Mouse (Mus musculus): Measurements from ENCODE around the gene Rab11b.

Gene Rab11b

GRCm38 (mm10) chr17:33760255-33761165, at the start of gene Rab11b:
Rab11b (minus strand) TSS chr17:33760530.
- DNase-seq (ENCODE audit: low read depth in 2 of 2, low spot score in 2 of 2): peak; percentile 98 to 99

DNA sequence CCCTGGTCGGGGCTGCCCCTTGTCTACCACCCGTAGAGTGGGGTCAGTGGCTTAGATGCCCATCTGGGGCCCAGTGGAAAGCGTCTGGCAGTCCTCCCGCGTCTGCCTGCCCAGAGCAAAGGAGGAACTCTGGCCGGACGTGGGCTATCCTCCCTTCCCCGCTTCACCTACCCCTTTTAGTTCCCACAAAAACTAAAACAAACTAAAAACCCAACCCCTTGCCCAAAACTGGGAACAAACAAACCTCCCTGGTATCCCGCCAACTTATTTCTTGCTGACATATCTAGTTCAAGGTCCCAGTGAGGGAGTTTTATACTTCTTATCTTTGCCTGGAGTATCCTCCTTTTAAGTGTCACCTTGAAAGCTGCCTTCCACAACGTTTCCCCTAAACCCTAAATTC, 47.9 kb upstream of the Rab11b start:
- DNase-seq (ENCODE audit: low read depth in 2 of 2, low spot score in 2 of 2): no peak

DNA sequence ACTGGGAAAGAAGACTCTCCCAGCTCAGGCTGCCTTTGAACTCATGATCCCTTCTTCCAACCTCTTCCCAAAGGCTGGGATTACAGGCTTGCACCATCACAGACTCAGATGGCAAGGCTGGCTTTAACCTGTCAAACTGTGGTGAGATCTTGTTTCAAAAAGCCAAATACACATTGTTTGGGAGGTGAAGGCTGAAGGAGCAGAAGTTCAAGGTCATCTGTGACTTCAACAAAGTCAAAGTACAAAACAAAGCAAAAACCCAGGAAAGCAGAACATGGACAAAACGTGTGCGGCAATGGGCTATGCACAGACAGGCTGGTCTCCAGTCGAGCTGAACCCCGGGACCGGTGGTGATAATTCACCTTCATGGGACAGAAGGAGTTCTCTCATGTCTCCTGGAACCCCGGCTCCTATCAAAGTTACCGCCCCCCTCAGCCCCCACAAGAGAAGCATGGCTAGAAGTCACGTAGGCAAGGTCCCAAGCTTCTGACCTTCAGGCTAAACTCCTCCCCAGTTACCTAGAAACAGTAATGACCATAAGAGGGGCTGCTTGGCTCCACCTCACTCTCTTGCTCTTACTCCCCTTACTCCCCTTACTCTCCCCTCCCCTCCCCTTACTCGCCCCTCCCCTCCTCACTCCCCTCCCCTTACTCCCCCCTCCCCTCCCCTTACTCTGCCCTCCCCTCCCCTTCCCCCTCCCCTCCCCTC, 47.0 kb upstream of the Rab11b start:
- DNase-seq (ENCODE audit: low read depth in 2 of 2, low spot score in 2 of 2): no peak

GRCm38 (mm10) chr17:33804745-33805144, 44.4 kb upstream of the Rab11b start:
- DNase-seq (ENCODE audit: low read depth in 2 of 2, low spot score in 2 of 2): no peak

- no peak for DNase-seq (ENCODE audit: low read depth in 2 of 2, low spot score in 2 of 2)
Observed at GRCm38 (mm10) chr17:33804205-33804604, 43.9 kb upstream of the Rab11b start.

GRCm38 (mm10) chr17:33802221-33802620, 41.9 kb upstream of the Rab11b start:
- DNase-seq (ENCODE audit: low read depth in 2 of 2, low spot score in 2 of 2): no peak

DNA sequence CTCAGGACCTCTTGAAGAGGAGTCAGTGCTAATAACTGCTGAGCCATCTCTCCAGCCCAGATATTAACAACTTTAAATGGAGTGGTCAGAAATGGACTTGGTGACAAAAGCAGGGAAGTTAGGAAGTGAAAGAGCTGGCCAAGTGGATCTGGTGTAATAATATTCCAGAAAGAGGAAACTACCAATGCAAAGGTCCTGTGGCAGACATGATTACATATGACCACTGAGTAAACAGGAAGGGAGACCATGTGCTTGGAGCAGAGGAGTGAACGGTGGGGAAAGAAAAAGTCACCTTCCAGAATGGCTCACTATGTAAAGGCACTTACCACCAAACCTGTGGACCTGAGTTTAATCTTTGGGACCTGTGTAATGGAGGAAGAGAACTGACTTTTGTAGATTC, 38.9 kb upstream of the Rab11b start:
- DNase-seq (ENCODE audit: low read depth in 2 of 2, low spot score in 2 of 2): no peak

DNA sequence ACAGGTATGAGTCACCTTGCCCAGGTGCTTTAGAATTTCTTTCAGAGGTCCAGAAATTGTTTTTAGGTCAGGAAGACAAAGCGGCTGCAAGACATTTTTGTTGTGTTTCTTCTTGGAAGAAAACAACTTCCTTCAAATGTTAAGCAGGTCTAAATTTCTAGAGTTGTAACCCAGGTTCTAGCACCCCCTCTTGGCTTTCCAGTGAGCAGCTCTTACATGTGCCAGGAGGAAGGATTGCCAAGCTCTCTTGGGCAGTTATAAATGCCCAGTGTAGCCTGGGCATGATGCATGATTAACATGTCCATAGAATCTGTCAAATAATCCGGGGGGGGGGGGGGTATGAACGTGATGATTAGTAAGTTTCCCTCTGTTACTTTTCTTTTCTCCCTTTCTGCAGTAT, 38.0 kb upstream of the Rab11b start:
- no peak for DNase-seq (ENCODE audit: low read depth in 2 of 2, low spot score in 2 of 2)

GRCm38 (mm10) chr17:33788732-33789131, 28.4 kb upstream of the Rab11b start:
- no peak for DNase-seq (ENCODE audit: low read depth in 2 of 2, low spot score in 2 of 2)

GRCm38 (mm10) chr17:33786375-33786774, 26.0 kb upstream of the Rab11b start:
- no peak for DNase-seq (ENCODE audit: low read depth in 2 of 2, low spot score in 2 of 2)

DNA sequence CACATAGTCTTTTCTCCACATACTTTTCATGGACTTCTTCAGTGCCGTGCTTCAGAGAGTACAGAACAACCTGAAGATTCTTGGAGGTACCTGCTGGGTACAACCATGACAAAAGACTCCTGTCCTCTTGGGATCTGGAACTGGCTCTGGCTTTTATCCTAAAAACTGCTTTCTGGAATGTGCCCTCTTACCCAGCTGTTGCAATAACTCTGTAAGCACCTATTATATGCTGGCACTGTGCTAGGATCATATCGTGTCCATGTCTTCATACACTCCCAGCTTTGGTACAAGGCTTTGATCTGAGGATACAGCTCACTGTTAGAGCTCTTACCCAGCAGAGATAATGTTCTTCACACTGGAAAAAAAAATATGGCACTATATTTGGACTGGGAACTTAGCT, 24.6 kb upstream of the Rab11b start:
- DNase-seq (ENCODE audit: low read depth in 2 of 2, low spot score in 2 of 2): no peak

DNA sequence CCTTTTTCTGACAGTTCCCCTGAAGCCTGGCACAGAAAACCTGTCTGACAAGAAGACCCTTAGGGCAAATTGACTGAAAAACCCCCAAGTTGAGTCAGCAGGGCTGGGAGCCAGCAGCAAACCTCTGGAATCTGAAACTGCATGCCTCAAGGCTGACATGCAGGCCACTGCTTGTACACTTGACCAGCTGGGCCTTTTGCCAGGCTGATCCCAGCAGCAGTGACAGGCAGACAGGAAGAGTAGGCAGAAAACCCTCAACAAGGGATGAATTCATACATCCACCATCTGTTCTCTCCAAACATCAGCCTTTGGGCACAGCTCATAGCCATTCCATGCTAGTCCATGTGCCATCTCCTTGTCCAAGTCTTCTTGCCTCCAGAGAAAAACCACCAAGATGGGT, 23.1 kb upstream of the Rab11b start:
- no peak for DNase-seq (ENCODE audit: low read depth in 2 of 2, low spot score in 2 of 2)

DNA sequence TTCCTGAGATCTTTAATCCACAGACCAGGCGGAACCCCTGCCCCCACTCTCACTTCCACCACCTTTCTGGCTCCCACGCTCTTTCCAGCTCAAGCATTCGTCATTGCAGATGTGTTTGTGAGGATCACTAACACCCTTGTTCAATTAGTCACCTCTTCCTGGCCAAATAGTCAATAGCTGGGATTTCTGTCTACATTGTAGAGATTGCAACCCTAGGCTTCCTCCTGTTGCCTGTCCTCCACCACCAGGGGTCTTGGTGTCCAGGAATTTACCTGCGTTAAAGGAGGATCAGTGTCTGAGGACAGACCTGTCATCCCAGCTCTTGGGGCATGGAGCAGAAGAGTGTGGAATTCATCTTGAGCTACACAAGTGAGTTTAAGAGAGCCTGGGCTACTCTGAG, 21.7 kb upstream of the Rab11b start:
- DNase-seq (ENCODE audit: low read depth in 2 of 2, low spot score in 2 of 2): no peak

DNA sequence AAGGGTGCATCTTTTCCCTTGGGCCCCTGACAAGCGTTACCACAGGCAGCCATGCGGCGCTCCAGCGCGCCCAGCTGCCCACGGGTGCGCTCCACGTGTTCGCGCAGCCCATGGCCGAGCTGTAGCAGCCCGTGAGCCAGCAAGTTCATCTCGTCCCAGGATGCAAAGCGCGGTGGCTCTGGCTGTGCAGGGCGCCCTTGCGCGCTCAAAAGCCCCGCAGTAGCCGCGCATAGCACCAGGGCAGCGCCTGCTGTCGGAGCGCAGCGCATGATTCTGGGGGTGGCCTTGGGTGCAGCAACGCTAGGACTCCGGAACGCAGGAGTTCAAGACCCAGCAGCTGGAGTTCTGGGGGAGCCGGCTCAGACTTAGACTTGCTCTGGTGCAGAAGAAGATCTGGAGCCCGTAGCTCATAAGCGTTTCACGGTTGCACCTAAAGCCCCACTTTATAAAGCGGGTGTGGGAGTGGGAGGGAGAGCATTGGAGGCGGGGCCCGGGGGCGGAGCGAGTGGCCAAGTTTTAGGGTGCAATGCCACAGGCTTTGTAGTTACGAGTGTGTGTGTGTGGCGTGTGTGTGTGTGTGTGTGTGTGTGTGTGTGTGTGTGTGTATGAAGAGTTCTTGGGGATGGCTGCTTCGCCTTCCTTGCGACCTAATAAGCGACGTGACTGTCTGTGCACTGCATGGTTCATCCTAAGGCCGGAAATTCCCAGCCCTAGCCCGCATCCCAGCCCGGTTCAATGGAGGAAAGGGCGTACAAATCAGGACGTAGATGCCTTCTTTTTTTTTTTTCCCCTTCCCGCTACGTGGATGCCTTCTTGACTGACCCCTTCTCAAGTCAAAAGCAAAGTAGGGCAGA, 21.0 kb upstream of the Rab11b start, which contains the start of gene Angptl4:
TSS of gene Angptl4 (minus strand) at position 707 of the 854 bp plus-strand sequence.
- DNase-seq (ENCODE audit: low read depth in 2 of 2, low spot score in 2 of 2): peak; percentile 50 to 63

DNA sequence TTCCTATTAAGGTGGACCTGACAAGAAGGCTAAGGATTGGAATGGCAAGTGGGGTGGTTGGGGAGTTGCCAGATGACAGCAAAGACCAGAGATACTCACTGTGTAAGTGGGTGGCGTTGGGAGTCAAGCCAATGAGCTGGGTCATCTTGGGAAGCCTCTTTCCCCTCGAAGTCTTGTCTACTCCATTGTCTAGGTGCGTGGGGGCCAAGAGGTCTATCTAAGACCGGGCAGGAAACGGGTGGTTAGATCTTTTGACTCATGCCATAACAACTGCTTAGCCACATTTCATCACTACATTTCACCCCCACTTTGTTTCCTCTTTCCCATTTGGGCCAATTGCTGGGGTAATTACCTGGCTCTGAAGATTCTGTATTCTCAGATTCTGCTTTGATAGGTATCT, 20.1 kb upstream of the Rab11b start:
- no peak for DNase-seq (ENCODE audit: low read depth in 2 of 2, low spot score in 2 of 2)

DNA sequence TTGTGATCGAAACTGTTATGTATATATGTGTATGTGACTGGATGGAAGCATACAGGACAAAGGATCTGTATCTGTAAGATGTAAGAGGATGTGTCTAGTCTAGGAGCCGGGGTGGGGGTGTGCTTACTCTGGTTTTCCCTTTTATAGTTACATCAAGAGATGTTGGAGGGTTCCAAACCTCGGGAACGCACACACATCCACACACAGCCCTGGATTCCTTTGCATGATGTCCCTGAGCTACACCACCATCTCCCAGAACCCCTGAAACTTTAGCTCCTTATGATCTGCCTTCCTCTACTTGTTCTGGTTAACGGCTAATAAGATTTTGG, 19.6 kb upstream of the Rab11b start:
- no peak for DNase-seq (ENCODE audit: low read depth in 2 of 2, low spot score in 2 of 2)

- DNase-seq (ENCODE audit: low read depth in 2 of 2, low spot score in 2 of 2): no peak
Observed at GRCm38 (mm10) chr17:33779271-33779966, 19.1 kb upstream of the Rab11b start.

GRCm38 (mm10) chr17:33775287-33775686, 15.0 kb upstream of the Rab11b start:
- no peak for DNase-seq (ENCODE audit: low read depth in 2 of 2, low spot score in 2 of 2)

DNA sequence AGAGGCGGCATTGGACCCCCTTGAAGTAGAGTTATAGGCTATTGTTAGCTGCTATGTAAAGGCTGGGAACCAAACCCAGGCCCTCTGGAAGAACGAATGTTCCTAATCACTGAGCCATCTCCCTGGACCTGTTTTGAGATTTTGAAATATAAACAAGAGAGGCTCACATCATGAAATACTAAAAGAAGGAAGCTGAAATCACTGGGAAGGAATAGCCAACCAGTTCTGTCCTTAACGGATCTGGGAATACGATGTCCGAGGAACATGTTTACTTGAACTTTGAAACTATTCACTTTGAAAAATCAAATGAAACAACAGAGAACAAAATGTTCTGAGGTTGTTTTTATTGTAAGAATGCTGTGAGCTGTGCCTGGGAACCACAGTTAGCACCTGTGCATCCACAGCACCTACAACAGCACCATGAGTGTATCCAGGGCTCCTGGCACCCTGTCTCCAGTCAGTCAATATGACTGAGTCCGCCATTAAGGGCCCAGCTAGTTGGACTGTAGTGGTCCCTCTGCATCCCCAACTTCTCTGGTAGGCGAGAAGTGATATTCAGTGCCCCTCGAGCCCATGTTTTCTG, 14.3 kb upstream of the Rab11b start:
- no peak for DNase-seq (ENCODE audit: low read depth in 2 of 2, low spot score in 2 of 2)

- DNase-seq (ENCODE audit: low read depth in 2 of 2, low spot score in 2 of 2): no peak
Observed at GRCm38 (mm10) chr17:33773871-33774572, 13.7 kb upstream of the Rab11b start.
